Mouse (Mus musculus): ENCODE data around the gene Ndufb8. TPM values are rescaled to one million over a fixed set of nuclear protein-coding genes. Genes with fewer than 3 reads are reported as not detected.

Gene Ndufb8
- polyA plus RNA-seq, 1 experiment from 2014 or later: 676 TPM

DNA sequence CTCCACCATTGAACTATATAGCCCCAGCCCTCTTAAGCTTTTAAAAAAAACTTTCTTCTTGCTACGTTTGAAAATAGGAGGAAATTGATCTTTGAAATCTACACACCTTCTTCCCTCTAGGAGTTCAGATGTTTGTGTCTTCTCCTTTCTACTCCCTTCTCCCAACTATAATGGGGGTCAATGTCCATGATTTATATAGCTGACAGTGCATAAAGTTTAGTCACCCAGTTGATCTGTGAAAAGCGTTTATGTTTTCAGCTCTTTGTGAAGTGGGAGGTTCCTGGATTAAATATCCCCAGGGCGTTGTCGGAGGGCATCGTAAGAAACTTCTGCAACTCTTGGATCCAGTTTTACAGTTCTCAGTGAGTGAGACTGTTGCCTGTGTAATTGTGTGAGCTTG lies 55.0 kb downstream of the Ndufb8 start:
- 23% methylated on average over 5 of the region's 5 CpGs for WGBS
- no peak overlapping the region for H3K4me3 ChIP-seq (ENCODE audit: low read length)
- no peak overlapping the region for H3K9ac ChIP-seq (replicated peaks; ENCODE audit: low read length)
- H3K4me1 ChIP-seq (ENCODE audit: insufficient read depth, low read length): peaks cover 20% of the 10 kb centered on the region
- no peaks in the 10 kb centered on the region for H3K36me3 ChIP-seq (ENCODE audit: insufficient read depth, low read length)
- no peak overlapping the region for H3K4me2 ChIP-seq (replicated peaks; ENCODE audit: low read depth, low read length)
- H3K9me3 ChIP-seq (ENCODE audit: low read length): no peaks in the 10 kb centered on the region
- 0 out of 2 replicates have a peak, but pooled peaks cover 2% of the 10 kb centered on the region for H3K27me3 ChIP-seq (ENCODE audit: insufficient read depth, low read length)
- H3K27ac ChIP-seq (ENCODE audit: low read length): 0 out of 2 replicates have a peak overlapping the region, but pooled peaks have one; percentile 16
- peak; percentile 59; the same call in 1 of the 2 replicates for ATAC-seq (ENCODE audit: low FRiP score, low TSS enrichment)

- H3K36me3 ChIP-seq (ENCODE audit: insufficient read depth, low read length): no peaks in the 10 kb centered on the region
- H3K9me3 ChIP-seq (ENCODE audit: low read length): no peaks in the 10 kb centered on the region
- H3K27ac ChIP-seq (ENCODE audit: low read length): peak overlapping the region; percentile 45
- no peak overlapping the region for H3K4me2 ChIP-seq (replicated peaks; ENCODE audit: low read depth, low read length)
- no peak overlapping the region for H3K9ac ChIP-seq (replicated peaks; ENCODE audit: low read length)
- WGBS: 26% methylated on average over 6 of the region's 6 CpGs
- H3K4me1 ChIP-seq (ENCODE audit: insufficient read depth, low read length): peaks cover 20% of the 10 kb centered on the region
- no peak for ATAC-seq (ENCODE audit: low FRiP score, low TSS enrichment)
- H3K4me3 ChIP-seq (ENCODE audit: low read length): no peak overlapping the region
- H3K27me3 ChIP-seq (ENCODE audit: insufficient read depth, low read length): 0 out of 2 replicates have a peak, but pooled peaks cover 4% of the 10 kb centered on the region
Measured at GRCm38 (mm10) chr19:44498936-44499335, 56.3 kb downstream of the Ndufb8 start.

Other genes with a start within 250 kb of the Ndufb8 start
- gene Scd4, start 222.3 kb downstream of the Ndufb8 start, polyA plus RNA-seq (2015; fragmentation: Nextera tagmentation; extraction: Ambion mirVana): 0.12 and 0.17 TPM in 2 replicates
- 3.1 and 3.3 TPM in 2 replicates for gene Scd1, start 147.6 kb downstream of the Ndufb8 start, polyA plus RNA-seq (2015; fragmentation: Nextera tagmentation; extraction: Ambion mirVana)
- 2.6 and 2.8 TPM in 2 replicates for gene Wnt8b, start 62.0 kb downstream of the Ndufb8 start, polyA plus RNA-seq (2015; fragmentation: Nextera tagmentation; extraction: Ambion mirVana)
- gene Sec31b, start 9.6 kb downstream of the Ndufb8 start, polyA plus RNA-seq (2015; fragmentation: Nextera tagmentation; extraction: Ambion mirVana): 1.3 and 1.9 TPM in 2 replicates
- gene Gm20538, start 2.6 kb downstream of the Ndufb8 start, polyA plus RNA-seq (2015; fragmentation: Nextera tagmentation; extraction: Ambion mirVana): 1.2 TPM in 1 of 2 replicates, not detected in the other
- gene Hif1an, start 7.4 kb upstream of the Ndufb8 start, polyA plus RNA-seq (2015; fragmentation: Nextera tagmentation; extraction: Ambion mirVana): 32.8 and 34.2 TPM in 2 replicates
- 23.8 and 33.2 TPM in 2 replicates for gene Pax2, start 200.6 kb upstream of the Ndufb8 start, polyA plus RNA-seq (2015; fragmentation: Nextera tagmentation; extraction: Ambion mirVana)